Mouse (Mus musculus): ENCODE data around the gene BC004004.

The BC004004 gene

GRCm38 (mm10) chr17:29325831-29326230 lies 57.2 kb downstream of the BC004004 start:
- peak in 1 of 2 experiments; percentile 3 for DNase-seq

- peak in 1 of 2 experiments; percentile 34 for DNase-seq
Measured at GRCm38 (mm10) chr17:29326531-29327529, 58.2 kb downstream of the BC004004 start.

- DNase-seq, result no peak
Measured at GRCm38 (mm10) chr17:29327691-29328090, 59.1 kb downstream of the BC004004 start.

DNA sequence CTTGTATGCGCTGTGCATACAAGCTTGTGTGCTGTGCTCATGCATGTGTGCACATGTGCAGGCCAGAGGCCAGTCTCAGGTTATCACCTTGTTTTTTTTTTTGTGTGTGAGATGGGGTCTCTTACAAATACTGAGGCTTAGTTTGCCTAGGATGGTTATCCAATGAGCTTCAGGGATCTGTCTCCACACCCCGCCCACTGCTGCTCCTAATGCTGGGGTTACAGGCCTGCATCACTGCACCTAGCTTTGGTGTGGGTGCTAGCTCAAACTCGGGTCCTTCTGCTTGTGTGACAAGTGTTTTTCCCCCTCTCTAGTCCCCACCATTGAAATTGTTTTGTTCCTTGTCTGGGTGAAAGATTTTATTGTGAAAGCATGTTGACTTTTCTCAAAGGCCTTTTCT lies 61.6 kb downstream of the BC004004 start:
- DNase-seq, result peak in 1 of 2 experiments; percentile 41

DNA sequence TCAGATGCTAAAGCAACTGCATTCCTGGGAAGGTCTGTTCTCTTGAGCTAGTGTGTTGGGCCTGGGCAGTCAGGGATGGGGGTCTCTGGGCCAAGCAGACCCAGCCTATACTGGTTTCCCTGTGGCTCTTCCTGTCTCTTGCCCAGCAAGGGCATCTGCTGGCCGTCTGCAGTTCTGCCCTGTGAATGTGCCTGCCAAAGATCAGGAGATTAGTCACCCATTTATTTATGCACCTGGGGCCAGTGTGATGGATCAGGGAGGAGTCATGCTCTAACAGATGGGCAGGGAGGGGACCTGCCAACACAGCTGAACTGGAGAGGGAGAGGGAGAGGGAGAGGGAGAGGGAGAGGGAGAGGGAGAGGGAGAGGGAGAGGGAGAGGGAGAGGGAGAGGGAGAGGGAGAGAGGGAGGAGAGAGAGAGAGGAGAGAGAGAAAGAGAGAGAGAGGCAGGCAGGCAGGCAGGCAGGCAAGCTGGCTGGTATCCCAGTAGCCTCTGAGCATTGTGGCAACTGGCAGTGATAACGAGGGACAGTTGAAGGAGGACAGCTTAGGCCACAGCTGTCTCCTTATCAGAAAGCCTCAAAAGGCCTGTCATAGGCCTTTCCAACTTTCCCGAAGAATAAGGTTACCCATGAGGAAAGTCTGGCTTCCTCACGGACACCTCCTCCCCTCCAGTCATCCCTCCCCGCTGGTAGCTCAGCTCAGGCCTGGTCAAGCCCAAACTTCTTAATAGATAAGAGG lies 62.3 kb downstream of the BC004004 start:
- peak; percentile 75 to 77 for DNase-seq

GRCm38 (mm10) chr17:29332186-29332685 lies 63.6 kb downstream of the BC004004 start:
- DNase-seq, result no peak

DNA sequence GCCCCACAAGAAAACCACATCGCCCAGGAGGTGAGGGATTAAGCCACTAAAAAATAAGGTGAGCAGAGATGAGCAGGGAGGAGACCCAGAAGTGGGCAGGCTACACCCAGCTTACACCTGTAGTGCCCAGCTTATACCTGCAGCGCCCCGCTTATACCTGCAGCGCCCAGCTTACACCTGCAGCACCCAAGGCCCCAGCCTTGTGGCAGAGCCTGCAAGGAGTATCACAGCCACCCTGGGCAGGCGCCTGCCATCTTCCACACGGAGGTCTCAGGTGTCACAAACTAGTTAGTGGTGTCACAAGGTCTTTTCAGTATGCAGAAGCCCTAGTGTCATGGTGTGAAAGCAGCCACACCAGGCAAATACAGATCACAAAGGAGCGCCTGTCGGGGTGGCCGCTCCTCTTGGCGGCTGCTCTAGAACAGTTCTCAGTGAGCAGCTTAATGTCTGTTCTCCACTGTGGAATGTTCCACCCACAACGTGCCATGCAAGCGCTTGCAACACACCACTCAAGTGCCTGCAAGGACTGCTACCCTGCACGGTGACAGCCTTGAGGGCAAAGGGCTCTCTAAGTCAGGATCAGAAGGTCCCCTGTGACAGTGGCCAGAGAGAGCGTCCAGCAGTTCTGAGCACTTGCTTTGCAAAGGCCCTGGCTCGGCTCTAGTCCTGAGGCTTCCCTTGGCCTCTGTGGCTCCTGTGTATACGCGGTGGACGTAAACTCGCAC lies 67.8 kb downstream of the BC004004 start:
- DNase-seq, result no peak

- peak; percentile 27 to 29 for DNase-seq
Measured at GRCm38 (mm10) chr17:29337979-29338823, 69.6 kb downstream of the BC004004 start.

- DNase-seq, result peak; percentile 52 to 69
Measured at GRCm38 (mm10) chr17:29339170-29339768, 70.7 kb downstream of the BC004004 start.

GRCm38 (mm10) chr17:29340406-29341261 lies 72.0 kb downstream of the BC004004 start:
- no peak for DNase-seq

DNA sequence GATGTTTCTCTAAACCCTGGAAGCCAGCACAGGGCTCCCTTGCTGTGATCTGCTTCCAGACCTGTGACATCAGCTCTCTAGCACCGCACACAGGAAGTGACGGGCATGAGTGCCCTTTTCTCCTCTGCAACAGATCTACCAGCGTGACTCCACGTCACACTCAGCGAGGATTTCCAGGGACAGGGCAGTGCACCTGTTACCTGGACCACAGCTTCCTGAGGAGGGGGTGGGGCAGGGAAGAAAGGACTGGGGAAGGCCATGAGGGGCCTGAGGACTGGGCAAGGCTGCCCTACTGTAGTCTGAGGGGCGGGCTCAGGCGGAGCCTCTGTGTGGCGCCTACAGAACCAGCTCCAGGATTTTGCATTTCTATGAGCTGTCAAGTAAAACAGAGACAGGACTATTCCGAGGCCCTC lies 73.0 kb downstream of the BC004004 start:
- DNase-seq, result peak in 1 of 2 experiments; percentile 54

DNA sequence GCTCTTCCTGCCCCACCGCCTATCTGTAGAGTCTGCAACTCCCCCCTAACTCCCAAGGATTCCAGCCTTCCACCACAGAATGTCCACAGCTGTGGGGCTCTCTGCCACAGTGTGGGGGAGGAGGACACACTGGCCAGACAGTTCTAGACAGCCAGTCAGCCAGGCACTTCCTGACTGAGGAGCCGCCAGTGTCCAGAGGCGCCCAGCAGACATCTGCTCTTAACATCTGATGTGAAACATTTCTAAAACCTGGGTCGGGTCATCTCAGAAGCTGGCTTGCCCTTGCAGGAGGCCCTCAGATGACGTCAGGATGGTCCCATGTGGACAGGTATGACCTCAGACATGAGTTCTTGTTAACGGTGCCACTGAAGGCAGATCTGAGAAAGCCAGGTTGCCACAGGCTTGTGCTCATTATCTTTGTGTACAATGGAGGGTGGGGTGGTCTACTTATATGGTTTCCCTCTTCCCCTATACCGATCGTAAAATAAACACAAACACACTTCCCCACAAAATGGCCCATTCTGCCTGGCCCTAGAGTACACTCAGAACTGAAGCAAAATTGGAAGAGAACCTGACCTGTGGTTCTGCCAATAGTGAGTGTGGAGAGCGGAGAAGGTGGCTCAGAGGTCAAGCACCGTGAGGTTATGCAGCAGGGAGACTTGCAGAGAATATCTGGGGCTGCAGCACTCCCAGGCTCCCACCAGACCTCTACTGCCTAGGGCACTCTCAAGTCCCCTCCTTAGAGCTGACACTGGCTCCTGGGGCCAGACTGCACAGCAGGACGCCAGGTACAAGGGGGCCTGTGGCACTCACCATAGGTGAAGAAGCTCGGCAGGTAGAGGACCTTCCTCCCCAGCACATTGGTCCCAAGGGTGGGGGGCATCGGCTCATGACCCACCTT lies 73.7 kb downstream of the BC004004 start:
- no peak for DNase-seq

- no peak for DNase-seq
Measured at GRCm38 (mm10) chr17:29343241-29343640, 74.7 kb downstream of the BC004004 start.

GRCm38 (mm10) chr17:29345272-29345671 lies 76.7 kb downstream of the BC004004 start:
- no peak for DNase-seq

DNA sequence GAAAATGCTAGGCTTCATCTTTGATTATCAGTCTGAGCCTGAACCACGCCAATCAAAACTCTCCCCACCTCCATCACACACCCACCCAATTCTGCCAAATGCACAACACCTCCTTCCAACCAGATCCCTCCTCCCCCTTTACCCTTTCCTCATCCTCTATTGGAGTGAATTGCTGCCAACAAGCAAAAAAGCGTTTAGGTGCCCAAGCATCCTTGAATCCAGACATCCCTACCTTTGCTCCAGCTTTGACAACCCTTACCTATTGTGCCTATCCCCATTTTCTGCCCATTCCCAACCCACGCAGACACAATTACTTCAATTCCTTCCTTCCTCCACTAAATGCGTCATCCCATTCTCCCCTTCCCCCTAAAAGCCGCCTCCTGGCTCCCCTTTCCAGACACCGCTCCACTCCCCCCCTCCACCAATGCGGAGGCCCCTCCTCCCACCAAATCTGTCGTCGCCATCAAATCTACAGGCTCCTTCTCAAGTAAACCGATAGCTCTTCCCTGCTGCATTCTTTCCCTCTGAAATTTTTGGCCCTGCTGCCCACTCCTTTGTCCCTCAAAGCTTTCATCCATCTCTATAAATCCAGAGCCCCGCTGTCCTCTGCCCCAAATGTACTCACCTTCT lies 78.0 kb downstream of the BC004004 start:
- DNase-seq, result peak; percentile 57 to 58

GRCm38 (mm10) chr17:29347126-29347644 lies 78.6 kb downstream of the BC004004 start:
- peak in 1 of 2 experiments; percentile 68 for DNase-seq

- DNase-seq, result peak; percentile 98 to 99
Measured at GRCm38 (mm10) chr17:29347645-29348256, 79.2 kb downstream of the BC004004 start, which contains the start of gene Mtch1. Gene Mtch1 (minus strand): TSS chr17:29347934.

- DNase-seq, result peak; percentile 33 to 61
Measured at GRCm38 (mm10) chr17:29348996-29349395, 80.4 kb downstream of the BC004004 start.
